Mouse (Mus musculus) MEL-GATA-1-ER (cell line): ENCODE measurements around the gene Dnajb1.
A peak's percentile ranks its signal among the peaks of the same experiment; 100 is the strongest.

ENCODE experiments used
- DNase-seq: peaks from one replicate; pipeline ENCODE4 v3.0.0-alpha.2; 2012; ENCODE audit warnings: low read depth; ENCODE audit errors: extremely low read depth

Dnajb1 gene

DNA sequence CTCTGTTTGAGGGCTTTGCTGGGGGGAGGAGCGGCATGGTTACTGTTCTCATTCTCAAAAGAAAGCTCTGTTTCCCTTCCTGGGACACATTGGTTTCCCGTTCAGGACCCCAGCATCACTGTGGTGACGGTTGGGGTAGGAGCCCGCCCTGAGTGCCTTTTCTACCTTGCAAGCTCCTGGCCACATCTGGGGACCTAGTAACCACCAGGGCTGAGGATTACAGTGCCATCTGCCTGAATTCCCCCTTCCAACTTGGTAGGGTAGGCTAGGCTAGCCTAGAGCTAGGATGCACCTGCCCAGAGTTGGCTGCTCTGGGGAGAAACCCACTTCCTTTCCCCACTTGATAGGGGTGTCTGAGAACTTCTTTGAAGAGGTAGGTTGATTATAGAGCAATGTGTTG lies 3.9 kb downstream of the Dnajb1 start:
- DNase-seq, result no peak

DNA sequence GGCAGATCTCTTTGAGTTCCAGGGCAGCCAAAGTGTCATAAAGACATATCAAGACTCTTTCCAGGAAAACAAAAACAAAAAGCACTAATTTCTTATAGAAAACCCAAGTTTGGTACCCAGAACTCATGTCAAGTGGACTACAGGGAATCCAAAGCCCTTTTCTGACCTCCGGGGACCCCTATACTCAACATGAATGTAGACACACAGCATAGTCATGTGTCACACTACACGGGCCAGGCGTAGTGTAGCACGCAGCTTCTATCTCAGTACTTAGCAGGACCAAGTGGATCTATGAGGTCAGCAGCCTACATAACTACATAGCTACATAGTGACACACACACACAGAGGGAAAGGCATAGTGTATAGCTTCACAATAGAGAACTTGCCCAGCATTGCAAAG lies 5.7 kb downstream of the Dnajb1 start:
- no peak for DNase-seq

DNA sequence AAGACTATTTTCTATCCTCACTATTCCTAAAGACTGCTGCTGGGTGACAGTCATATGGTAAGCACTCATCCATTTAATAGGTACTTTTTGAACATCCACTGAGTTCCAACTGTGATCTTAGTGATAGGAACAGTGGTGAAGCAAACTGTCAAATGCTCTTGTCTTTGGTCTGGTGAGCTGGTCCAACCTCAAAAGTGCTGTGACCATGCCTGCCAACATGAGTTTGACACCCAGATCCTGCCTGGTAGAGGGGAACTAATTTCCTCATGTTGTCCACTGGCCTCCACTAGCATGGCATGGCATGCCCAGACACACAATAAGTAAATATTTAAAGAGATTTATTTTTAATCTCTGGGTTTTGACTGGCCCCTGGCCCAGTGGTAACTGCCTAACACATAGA lies 8.6 kb downstream of the Dnajb1 start:
- no peak for DNase-seq

DNA sequence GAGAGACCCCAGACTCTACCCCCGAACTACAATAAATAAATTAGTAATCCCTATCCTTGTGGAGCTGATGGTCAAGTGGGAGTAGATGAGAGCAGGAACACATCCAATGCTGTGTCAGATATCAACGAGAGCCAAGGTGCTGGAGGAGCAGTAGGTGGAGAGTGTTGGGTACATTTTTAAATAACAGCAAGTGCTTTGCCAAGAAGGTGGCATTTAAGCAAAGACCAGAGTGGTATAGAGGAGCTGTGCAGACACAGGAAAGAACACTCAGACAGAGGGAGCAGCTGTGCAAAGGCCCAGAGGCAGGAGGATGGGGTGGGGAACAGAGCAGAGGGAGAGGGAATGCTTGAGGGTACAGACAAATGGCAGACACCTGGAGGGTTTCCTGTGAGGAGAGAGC lies 9.1 kb downstream of the Dnajb1 start:
- DNase-seq, result no peak

DNA sequence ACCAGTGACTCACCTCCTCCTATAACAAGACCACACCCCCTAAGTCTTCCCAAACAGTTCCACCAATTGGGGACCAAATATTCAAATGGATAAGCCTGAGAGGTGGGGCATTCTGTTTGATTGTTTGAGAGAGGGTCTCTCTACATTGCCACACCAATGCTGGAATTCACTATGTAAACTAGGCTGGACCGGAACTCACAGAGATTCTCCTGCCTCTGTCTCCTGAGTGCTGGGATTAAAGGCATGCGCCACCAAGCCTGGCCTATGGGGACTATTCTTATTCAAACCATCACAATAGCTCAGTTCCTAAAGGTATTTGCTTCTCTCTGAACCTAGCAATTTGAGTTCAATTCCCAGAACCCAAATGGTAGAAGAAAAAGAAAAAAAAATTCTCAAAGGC lies 10.6 kb downstream of the Dnajb1 start:
- no peak for DNase-seq

DNA sequence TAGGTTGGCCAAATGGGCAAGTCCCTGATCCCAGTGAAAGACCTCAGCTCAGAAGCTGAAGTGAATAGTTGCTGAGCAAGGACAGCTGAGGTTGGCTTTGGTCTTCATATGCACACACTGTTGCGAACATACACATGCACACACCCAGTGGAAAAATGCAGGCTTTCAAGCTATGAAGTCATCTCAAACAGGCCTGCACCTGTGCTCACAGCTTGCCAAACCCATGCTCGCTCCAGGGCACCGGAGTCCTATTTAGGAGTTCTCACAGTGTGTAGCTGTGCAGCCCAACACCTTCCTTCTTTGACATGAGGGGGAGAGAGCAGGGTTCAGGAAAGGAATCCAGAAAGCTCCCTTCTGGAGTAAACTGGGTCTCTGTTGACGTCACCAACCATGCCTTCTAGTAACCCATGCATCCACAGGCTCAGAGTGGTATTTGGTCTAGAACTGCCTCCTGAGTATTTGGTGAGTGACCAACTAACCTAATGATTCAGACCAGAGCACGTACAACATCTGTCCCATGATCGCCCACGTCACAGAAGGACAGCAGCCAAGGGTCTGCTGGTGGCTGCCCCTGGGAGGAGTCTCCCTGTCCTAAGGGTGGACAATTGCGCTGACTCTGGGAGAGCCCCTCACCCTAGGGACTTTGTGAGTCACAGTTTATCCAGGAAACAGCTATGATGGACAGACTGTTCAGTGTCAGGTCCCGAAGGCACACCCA lies 11.7 kb downstream of the Dnajb1 start:
- no peak for DNase-seq

DNA sequence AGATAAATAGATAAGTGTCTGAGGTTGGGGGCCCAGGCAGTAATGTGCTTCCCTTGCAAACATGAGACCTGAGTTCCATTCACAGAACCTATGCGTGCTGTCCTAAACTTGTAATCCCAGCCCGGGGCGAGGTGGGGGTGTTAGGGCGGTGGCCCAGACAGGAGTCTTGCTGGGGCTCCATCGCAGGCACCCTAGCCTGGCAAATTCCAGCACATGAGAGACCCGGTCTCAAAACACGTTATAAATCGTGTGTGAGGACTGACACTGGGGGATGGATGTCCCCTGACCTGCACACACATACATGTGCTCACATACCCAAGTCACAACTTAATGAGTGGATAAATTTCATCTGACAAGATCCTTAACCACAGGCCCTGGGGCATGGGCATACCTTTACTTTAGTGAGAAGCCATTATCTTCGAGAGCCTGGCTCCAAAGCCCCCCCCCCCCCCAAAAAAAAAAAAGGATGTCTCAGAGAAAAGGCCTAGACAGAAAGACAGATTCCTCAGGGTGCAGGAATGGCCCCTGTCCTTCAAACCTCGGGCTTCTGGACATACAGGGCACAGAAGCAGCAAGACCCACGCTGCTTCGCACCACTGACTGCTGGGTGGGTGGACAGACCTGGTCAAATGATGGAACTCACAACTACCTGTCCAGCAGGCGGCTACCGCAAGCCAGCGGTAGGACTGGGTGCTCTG lies 13.8 kb downstream of the Dnajb1 start:
- DNase-seq, result no peak

DNA sequence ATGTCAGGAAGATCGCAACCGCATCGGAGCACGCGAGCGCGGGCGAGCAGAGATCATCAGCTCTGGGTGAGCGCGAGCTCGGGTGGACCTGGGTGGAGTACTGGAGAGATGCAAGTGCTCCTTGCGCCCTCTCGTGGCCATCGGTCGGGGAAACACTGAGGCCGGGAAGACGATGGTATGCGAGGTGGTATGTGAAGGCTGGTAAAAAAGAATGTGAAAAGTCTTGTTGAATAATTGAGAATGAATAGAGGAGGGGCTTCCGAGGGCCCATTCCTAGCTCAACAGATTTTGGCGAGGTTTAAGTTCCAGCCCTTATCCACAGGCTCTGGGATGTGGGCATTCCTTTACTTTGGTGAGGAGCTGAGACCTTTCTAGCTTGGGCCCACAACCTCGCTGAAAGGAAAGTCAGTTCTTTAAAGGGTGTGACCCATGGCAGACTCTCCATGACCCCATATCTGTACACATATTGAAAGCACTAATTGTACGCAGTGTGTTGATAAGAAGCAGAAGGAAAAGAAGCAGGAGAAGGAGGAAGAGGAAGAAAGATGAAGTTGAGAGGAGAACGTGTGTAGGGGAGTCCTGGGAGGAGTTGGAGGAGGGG lies 14.5 kb downstream of the Dnajb1 start:
- peak; percentile 57 for DNase-seq

DNA sequence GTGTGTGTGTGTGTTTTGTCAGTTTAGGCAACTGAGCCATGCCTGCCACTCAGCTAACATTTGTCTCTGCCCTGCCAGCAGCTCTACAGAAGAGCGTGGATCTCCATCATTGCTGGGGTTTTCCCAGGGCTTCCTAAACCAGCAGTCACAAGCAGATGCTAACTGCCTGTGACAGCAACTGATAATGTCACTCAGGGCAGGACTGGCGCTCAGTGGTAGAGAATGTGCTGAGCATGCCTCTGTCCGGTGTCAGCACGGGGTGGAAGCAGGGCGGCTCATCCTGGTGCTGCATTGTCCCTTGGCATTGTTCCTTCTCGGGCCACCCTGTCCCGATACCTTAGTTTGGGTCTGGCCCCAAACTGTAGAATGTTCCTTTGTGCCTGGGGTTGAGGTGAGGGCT lies 15.6 kb downstream of the Dnajb1 start:
- no peak for DNase-seq

DNA sequence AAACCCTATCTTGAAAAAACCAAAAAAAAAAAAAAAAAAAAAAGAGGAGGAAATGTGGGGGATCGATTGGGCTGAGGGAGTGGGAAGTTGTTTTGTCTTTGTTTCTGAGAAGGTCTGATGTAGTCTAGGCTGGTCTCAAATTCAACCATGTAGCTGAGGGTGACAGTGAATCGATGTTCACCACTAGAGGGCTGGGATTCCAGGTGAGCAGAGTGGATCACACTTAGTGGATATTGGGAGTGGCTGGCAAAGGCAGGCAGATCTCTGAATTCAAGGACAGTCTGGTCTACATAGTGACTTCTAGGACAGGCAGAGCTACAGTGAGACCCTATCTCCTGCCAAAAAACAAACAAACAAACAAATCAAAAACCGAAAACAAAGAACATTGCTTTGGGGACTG lies 16.7 kb downstream of the Dnajb1 start:
- DNase-seq, result no peak

DNA sequence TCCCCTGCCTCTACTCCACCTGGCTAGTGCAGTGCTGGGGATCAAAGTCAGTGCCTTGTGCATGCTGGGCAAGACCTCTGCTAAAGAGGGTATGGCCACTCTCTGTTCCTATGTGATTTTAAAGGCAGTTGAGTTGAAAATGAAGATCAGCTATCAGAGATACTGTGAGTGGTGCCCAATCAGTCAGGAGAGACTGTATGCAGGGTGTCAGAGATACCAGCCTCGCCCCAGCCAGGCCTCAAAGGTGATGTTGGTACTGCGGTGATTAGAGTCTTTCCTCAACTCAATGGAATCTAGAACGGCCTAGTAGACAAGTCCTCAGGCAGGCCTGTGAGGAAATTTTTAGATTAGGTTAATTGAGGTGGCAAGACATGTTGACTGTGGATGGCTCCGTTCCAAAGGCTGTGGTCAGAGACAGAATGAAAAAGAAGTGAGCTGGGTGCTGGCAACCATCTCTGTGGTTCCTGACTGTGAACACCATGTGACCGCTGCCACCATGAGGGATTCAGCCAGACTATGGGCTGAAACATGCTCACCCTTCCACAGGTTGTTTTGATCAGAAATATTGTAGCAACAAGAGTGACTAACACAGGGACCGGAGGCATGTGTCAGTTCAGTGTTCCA lies 17.8 kb downstream of the Dnajb1 start:
- DNase-seq, result no peak

DNA sequence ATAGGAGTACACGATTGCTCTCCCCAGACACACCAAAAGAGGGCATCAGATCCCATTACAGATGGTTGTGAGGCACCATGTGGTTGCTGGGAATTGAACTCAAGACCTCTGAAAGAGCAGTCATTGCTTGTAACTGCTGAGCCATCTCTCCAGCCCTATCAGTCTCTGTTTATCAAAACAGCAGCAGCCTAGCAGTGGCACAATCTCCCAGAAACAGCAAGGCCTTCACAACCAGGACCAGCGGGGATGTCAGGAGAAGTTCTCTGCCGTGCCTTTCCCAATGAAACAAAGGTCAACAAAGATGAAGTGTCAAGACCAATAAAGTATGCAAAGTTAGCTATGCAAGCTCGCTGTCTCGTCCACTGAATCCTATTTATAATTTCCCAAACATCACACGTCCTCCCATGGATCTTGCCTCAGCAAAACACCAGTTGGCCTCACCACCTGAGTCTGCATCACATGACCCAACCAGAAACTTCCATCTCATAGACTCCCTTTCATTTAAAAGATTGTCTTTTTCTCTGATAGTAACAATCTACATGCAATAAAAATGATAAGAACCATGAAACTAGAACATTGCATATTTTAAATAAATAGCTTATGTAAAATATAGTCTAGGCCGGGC lies 24.2 kb downstream of the Dnajb1 start:
- DNase-seq, result no peak

DNA sequence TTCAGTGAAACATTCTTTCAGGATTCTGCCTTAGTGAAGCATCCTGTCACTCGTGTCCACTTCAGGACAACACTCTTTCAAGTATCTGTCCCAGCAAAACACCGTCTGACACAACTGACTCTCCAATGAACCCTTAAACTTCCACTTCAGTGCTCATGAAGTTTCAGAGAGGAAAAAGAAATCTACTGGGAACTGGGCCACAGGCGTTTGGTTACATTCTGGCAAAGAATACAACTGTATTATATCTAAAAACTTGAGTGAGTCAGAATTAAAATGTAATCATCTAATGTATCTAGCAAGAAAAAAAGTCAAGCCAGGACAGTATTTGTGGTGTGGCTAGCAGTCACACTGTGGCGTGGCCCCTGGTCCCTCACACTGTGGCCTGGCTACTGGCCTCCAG lies 30.9 kb downstream of the Dnajb1 start:
- DNase-seq, result no peak

DNA sequence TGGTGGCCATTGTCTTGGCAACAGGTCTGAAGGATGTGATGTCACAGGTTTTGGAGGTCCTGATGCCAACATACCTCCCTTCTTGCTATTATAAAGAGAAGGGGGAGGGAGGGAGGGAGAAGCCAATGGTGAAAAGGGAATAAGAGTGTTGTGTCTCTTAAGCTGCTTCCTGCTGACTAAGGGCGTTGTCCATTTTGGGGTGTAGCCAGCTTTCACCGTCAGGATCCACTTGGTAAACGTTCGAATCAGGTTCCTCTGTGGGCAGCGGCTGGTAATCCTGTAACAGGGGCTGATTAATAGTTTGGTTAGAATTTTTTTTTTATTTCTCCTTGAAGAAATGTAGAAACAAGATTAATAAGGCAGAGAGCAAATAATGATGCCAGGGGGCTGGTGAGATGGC lies 31.7 kb downstream of the Dnajb1 start:
- DNase-seq, result peak; percentile 50

DNA sequence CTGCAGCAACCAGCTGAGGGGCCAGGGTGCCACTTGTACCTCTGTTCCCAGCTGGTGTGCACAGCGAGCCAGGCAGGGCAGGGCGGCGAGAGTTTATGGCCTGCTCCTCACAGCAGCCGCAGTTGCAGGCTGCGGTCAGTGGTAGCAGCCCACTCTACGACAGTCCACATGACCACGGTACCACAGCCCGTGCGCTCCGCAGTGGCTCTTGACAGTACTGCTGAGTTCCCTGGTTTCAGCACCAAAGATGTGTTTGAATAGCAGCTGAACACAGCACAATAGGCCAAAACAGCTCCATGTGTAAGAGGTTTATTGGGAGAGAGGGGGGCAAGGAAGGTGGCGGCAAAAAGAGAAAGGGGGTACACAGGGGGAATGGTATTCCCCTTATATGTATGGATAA lies 39.5 kb downstream of the Dnajb1 start:
- no peak for DNase-seq

DNA sequence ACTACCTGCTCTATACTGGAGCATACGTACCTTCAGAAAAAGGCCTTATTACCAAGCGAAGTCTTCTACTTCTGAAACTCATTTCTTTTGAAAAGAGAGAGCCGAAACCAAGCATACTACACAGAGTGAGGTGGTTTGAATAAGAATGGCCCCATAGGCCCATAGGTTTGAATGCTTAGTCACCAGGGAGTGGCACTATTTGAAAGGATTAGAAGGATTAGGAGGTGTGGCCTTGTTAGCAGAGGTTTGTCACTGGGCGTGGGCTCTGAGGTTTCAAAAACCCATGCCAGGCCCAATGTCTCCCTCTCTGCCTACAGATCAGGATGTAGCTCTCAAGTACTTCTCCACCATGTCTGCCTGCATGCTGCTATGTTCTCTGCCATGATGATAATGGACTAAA lies 40.0 kb downstream of the Dnajb1 start:
- no peak for DNase-seq

DNA sequence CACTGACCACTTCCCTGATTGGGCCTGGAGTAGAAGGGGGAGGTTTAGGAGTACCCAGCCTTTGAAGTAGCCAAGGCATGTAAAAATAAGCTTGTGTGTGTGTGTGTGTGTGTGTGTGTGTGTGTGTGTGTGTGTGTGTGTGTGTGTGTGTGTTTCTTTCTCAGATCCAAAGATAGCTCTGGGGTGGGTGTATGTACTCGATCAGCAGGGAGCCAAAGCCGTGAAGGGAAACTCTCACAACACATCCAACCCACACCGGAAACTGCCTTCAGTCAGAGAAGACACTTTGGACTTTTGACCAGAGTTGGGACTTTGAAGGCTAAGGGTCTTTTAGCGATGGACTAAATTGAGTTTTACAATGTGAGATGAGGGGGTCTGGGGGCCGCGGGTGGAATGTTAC lies 41.7 kb downstream of the Dnajb1 start:
- DNase-seq, result no peak

DNA sequence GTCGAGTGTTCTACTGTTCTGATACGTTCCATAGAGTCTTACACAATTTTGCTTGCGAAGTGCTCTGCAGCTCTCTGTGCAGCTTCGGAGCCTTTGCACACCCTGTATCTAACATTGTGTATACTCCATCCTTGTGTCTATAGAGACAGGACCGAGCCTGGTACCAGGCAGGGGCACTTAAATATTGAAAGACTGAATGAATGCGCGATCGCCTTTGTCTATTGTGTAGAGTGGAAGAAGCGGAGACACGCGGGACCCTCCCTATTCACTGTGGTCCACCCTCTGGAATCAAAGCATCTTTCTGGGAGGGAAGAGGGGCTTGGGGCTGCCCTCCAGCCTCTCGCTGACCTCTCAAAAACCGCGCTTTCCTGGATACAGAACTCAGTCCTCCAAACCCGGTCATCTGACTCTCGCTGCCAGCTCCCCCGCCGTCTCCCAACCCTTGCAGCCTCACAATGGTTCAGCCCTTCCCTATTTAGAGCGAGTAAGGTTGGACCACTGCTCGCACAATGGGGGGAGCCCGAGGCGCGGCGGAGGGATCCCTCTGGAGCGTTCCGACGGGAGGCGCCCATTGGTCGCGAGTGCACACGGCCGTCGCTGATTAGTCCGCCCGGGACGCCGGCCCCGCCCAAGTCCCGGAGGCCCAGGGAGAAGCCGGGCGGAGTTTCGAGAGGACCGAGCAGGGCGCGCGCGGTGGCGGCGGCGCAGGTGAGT lies 44.2 kb downstream of the Dnajb1 start, which contains the start of gene Gipc1:
Gipc1 (plus strand) TSS at position 648 of the 714 bp plus-strand sequence.
- peak; percentile 97 for DNase-seq

DNA sequence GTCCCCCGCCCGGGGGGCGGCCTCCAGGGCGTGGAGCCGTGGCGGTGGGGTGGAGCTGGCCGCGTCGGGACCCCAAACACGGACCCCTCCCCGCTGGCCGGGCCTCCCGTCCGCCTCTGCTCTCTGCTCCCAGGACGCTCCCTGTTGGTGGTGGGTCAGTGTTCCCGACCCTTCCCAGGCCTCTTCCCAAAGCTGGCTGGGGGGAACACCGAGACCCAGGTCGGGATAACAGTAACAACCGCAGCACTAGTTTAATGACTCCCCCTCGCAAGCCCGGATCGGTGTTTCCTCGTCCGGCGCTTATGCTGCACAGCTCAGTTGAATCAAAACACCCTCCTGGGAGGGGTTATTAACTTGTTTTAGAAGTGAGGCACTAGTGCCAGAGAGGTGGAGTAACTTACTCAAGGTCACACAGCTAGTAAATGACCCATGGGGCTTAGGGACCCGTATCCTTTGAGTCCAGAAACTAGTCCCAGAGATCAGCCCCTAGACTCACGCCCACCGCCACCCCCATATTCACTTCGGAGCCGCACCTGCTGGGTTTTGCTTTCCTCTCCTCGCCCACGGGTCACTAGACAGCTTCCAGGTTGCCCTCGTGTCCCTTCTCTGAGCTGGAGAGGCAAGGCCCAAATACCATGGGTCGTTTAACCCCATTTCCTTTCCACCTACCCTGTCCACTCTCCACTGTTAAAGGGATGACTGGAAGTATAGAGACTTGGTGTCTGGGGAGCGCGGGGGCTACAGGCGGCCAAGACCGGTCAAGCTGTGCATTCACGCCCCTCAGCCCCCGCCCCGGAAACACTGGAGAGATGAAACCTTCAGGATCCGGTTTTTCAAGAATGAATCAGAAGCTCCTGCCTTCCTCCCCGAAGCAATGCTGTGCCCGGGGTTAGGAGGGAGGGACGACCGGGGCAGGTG lies 45.0 kb downstream of the Dnajb1 start:
- peak; percentile 21 for DNase-seq

DNA sequence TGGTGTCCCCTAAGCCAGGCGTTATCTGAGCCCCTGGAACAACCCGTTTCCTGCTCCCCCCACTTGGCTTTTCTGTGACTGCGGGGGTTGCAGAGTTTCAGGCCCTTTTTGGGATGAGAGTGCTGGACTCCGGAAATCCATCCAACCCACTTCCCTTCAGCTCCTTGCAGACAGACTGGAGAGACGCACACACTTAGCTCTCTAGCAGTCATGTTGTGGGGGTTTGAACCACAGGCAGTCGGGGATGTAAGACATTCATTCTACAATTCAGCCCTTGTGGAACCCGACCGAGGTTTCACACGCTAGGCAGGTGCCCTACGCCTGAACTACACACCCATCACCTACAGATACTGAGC lies 45.6 kb downstream of the Dnajb1 start:
- no peak for DNase-seq
